Mouse (Mus musculus) thymus, postnatal 25 days (tissue): ENCODE results near the gene Kcnab1.

Experiments used
- DNase-seq: peaks from one replicate; pipeline ENCODE4 v3.0.0; 2022

The Kcnab1 gene

DNA sequence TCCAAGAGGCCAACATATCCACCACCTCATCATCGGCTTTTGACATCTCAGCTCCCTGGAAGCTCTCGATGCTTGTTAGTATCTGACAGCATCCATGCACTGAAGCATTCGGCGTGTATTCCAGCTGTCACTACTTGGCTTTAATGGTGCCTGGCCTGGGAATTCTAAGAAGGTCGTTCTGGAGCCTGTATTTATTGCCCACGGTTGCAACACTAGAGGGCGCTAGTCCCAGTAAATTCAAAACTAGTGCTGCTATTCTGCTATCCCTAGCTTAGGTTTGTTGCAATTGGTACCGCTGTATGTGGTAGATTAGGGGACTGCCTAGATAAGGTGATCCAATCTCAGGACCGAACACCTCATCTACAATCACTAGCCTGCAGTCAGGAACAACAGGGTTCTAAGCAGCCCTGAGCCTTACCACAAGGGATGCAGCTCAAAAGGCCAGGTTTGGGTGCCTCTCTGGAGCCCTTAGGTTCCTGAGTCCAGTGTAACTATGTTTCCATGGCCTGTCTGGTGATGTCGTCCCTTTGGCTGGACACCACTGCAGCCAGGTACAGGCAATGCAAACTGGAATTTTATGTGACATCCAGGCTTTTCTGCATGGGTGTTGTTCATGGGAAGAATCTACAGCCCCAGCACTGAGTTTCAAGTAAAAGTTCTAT lies 208.8 kb downstream of the Kcnab1 start:
- DNase-seq = peak; percentile 29

DNA sequence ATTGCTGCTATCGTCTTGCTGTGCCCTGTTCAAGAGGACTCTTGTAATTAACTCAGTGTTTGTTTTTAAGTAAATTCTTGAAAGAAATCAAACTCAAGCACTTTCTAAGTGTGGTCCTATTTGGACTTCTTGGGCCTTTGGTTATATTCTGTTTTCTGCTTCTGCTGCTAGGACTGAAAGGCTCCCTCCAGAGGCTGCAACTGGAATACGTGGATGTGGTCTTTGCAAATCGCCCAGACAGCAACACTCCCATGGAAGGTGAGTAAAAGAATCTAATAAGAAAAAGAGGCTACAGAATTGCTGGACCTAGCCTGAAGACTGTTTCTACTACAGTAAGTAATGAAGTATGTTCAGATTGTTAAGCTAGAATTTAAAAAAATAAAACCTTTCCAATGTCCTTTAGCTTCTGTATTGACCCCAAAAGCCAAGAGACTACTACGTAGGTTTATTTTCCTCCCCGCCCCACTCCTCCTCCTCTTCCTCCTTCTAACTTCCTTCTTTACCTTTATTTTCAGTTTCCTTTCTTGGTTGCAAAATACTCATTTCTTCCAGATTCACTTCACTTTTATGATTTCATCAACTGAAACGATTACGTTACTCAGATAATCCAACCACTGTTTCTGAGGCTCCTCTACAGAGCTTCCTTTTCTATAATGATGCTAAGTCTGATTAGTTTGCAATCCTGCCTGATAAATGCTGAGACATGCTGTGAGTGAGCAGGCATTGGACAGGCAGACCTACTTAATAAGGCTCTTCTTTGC lies 210.2 kb downstream of the Kcnab1 start:
- no peak for DNase-seq

DNA sequence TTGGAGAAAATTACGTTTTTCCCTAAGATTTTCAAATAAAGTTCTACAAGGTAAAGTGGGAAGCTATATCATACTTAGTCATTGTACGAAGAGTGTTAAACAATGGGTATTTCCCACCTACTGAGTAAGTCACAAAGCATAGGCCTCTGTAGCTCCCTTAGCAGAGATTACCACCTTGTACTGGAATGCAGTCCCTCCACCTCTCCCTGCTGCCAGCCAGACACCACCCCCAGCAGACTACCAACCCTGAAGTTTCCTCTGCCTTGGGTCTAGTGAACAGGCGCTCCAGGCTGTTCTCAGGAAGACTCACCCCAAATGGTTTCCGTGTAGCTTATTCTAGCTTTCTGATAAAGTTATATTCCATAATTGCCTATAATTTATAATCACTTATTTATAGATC lies 211.8 kb downstream of the Kcnab1 start:
- no peak for DNase-seq

DNA sequence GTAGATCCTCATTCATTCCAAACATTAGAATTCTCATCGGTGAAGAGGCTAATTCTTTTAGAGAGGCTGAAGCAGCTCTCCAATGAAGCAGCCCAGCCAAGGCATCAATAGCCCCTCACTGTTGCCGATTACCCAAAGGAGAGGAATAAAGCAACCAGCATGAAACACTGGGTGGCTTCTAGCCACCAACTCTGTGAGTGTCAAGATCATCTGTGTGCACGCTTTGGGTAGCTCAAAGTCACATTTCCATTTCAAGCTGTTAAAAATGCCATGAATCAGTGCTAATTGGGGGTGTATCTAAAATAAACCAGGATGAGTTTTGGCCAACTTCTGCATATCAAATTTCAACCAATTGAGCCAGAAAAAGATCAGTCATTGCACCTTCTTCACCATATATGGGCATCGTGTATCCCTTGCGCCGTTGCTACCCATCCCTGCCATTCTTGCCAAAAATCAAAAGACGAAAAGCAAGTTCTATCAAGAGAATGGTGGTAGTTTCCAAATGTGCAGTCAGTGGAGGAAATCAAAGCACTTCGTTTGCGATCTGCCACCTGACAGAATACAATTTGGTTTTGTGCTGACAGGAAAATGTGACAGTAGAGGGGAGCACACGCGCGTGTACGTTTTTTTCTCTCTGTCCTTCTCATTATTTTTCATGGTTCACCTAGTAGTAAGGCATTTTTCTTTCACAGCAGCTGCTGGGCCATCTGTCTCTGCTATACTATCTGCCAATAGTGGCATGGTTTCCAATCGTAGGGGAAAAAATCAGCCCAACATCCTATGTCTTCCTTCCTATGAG lies 213.0 kb downstream of the Kcnab1 start:
- DNase-seq = no peak

DNA sequence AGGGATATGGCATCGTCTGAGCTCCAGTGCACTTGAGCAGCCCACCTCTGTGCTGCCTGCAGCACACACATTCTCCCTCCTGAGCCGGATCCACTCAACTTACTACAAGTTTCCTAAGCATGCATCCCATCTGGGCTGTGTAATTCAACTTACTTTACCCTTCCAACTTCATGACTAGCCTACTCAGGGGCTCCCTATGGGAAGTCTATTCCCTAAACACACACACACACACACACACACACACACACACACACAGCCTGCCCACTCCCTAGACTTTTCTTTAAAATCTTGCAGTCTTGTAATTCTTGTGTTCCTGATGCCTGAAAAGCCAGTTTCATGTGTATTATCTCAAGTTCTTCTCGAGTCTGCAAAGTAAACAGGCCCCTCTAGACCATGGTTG lies 216.1 kb downstream of the Kcnab1 start:
- DNase-seq = no peak

- DNase-seq = no peak
Measured at GRCm38 (mm10) chr3:65328814-65329213, 219.6 kb downstream of the Kcnab1 start.

DNA sequence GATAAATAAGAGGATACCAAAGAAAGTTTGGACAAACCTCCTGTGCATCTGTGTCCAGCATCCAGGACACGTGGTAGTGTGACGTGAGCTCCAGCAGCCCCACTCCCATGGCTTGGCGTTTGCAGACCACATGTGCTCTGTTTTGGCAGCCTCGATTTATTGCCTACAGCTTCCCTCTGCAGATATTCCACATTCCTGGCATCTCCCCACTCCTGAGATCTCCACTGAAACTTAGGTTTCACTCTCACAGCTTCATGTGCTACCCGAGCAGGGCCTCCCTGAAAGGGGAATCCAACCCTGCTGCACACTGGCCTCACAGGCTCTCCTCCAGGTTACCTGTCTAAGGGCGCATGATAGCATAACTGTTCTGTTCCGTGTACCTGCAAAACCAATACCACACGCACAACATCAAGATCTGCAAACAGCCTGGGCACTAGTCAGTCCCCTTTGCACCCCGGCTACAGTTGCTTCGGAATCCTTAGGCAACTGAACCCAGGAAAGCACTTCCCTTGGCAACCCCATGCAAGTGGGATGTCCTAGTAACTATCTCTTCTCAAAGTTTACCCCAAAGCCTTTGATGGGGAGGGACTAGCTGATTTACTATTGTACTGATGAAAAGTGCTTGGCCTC lies 228.8 kb downstream of the Kcnab1 start:
- no peak for DNase-seq

DNA sequence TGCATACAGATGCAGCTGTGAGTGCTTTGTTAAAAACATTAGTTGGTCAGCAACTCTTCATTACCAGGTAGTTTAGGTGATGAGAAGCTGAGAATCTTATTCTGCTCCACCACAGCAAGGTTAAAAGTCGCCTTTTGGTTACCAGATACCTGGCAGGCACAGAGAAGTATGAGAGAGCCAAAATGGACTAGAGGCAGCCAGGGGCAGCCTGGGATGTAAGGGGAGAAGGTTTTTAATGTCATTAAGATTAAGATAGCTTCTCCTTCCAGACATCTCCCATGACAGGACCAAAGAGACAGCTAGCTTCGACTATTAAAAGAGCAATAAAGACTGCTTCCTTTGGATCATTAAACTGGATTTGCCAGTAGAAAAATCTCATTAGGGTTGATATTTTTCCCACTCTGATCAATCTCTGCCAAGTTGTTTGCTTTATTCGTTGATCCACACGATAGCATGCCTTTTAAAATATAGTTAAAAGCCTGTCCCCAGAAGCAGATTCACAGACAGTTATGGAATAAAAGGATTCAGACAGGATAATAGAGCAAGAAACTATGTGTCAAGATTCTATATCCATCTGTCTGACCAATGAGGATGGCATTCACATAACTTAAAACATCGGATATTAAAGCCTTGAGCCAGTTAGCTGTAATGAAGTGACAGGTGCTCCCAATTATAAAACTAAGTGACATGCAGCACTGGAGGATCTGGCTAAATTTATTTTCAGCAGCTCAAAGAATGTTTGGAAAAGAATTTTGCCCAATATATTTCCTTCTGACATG lies 231.2 kb downstream of the Kcnab1 start:
- no peak for DNase-seq

- no peak for DNase-seq
Measured at GRCm38 (mm10) chr3:65346176-65346575, 237.0 kb downstream of the Kcnab1 start.

DNA sequence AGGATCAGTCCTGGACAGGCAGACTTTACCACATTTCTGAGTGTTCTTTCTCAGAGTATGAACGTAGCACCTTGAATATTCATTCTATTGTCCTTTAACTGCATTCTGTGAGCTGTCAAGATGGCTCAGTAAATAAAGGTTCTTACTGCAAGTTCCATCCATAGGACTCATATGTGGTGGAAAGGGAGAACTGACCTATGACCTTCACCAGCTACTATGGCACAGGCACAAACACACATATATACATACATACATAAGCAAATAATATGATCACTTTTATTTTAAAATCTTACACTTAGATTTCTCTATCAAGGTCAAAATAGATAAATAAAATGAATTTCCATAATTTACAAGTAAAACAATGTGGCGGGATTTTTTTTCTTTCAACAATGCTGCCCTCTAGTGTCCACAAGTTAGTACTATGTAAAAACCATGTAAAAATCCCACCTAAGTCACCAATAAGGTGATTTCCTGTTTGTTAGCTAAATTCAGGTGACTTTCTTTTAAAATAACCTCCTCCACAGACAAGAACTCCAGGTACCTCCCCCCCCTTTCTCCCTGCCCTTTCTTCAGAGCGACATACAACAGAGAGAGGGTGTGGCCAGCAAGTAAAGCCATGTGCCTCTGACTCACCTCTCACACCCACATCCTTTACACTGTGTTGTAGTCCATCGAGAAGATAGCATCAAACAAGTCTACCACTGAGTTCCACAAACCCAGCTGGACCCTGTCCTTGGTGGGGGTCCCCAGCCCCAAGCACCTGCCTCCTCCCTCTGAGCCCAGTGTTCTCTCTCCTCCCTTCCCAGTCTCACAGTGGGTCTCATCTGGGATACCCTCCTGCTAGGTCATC lies 243.3 kb downstream of the Kcnab1 start:
- no peak for DNase-seq

- DNase-seq = no peak
Measured at GRCm38 (mm10) chr3:65353263-65354037, 244.3 kb downstream of the Kcnab1 start.

- no peak for DNase-seq
Measured at GRCm38 (mm10) chr3:65355479-65355878, 246.3 kb downstream of the Kcnab1 start.

GRCm38 (mm10) chr3:65358275-65358674 lies 249.1 kb downstream of the Kcnab1 start:
- DNase-seq = no peak

DNA sequence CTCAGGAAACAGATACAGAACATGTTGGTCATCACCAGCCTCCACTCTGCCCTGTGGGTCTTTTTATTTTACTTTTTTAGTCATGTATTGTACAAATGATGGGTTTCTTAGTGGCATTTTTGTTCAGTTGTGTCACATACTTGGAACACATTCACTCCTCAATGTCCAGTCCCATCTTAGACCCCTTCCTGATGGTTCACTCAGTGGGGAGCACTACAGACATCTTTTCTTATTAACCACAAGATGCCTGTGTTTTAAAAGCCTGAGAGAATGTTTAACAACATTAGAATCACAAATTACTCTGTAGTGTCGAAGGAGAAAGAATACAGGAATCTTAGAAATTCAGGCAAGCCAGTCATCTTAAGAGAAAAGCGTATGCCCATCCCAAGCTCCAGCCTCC lies 249.7 kb downstream of the Kcnab1 start:
- no peak for DNase-seq

GRCm38 (mm10) chr3:65360163-65360969 lies 251.2 kb downstream of the Kcnab1 start:
- DNase-seq = no peak

DNA sequence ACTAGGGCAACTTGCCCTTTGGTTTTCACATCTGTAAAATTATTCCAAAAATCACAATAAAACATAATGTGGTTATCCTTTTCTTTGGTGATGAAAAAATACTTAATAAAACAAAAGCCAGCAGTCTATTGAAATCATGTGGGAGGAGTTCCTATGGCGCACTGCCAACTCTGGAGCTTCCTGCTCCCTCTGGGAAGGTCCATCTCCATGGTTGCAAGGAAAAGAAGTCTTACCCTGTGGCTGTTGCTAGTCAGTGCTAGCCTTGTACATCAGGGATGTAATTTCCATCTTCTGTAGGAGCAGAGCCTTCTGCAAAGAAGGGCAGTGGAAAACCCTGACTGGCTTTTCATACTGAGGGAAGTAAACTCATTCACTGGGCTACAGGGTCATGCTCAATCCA lies 254.3 kb downstream of the Kcnab1 start:
- no peak for DNase-seq

GRCm38 (mm10) chr3:65365184-65365583 lies 256.0 kb downstream of the Kcnab1 start:
- DNase-seq = no peak

DNA sequence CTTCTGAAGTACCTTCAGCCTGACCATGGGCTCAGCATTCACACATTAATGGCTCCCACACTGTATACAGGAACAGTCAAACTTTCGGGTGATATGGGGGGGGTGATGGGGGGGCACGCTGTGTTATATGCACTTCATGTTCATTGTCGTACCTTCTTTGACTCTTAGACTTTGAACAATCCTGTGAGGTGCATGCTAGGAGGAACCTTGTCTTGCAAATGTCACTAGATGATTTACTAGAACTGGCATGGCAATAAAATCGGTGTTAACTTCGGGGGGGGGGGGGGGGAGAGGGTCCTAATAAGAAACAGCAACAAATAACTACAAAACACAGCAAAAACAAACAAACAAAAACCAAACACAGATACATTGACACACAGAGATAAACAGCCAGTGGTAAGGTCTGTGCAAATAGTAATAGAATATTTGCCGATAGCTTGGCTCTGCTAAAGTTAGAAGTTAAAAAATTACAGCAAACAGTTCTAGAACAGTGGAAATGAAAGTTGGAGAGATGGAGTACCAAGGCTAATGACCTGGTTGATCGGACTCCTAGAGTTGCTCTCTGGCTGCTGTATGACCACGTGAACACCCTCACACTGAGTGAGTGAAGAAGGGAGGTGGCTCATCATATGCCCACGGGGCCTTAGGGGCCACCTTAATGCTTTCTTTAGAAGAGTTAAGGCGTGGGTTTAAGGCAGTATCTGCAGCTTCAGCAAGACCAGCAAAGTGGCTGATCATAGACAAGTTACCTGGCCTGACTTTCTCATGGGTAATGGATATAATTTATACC lies 256.9 kb downstream of the Kcnab1 start:
- DNase-seq = no peak

DNA sequence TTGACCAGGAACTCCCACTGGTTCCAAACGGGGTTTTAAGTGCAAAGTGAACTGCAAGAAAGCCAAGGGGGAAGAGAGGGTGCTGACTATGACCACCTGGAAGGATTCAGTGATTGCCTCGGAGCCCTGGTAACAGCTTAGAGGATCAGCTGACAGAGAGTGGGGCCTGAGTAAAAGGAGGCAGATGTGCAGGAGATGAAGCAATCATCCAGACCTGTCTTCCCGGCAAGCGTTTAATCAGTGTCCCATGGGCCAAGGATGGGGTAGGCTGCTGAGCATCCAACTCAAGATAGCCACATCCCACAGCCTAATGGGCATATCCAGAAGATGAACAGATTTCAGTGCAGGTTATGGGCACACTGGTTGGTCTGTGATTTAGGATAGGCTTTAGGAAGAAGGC lies 258.8 kb downstream of the Kcnab1 start:
- DNase-seq = no peak
